Mouse (Mus musculus) layer of hippocampus, adult 2 months (tissue): ENCODE results near the gene Xbp1. TPM values are rescaled to one million over a fixed set of nuclear protein-coding genes. Genes with fewer than 3 reads are reported as not detected.
"Not testable (repeated sequence)": the region's sequence is repeated elsewhere in the genome, so short reads cannot be mapped to it uniquely, and the experiment has no call there.

Source experiments
- DNase-seq, 2 experiments: peaks; one replicate each; pipeline ENCODE4 v3.0.0; 2022; ENCODE audit warnings: low spot score in 2 of 2
- H3K27ac ChIP-seq: fragments of 200-600 bp; 2 replicates; pipeline ENCODE4 v1.8.1; 2022
- H3K4me3 ChIP-seq: fragments of 200-600 bp; 2 replicates; pipeline ENCODE4 v1.8.1; 2022; ENCODE audit warnings: mild to moderate bottlenecking
- CTCF ChIP-seq: fragments of 200-600 bp; conservative IDR thresholded peaks from 2 replicates; pipeline ENCODE4 v1.8.1; 2022; ENCODE audit warnings: antibody characterized with exemption, mild to moderate bottlenecking, moderate library complexity
- total RNA-seq, 2 experiments: library from RNA; stranded (reverse); gene quantifications; 2 replicates each; pipeline ENCODE4 v1.2.3; 2021

Gene Xbp1
- total RNA-seq, 2 experiments from 2014 or later = 87.6 to 94.5 TPM

GRCm38 (mm10) chr11:5525418-5525817 lies 5.0 kb downstream of the Xbp1 start:
- TF ChIP-seq CTCF = no peak
- Histone ChIP-seq H3K4me3 (no peak overlapping the region), H3K27ac (no peak overlapping the region)
- DNase-seq = no peak

- H3K27ac ChIP-seq = no peak overlapping the region
- no peak for DNase-seq
- H3K4me3 ChIP-seq = no peak overlapping the region
- no peak for TF ChIP-seq CTCF
Measured at GRCm38 (mm10) chr11:5526573-5527439, 6.3 kb downstream of the Xbp1 start.

GRCm38 (mm10) chr11:5527865-5528523 lies 7.5 kb downstream of the Xbp1 start:
- no peak for DNase-seq
- TF ChIP-seq CTCF = no peak
- H3K27ac ChIP-seq = no peak overlapping the region
- H3K4me3 ChIP-seq = no peak overlapping the region

- TF ChIP-seq CTCF = no peak
- no peak for DNase-seq
- H3K27ac ChIP-seq = no peak overlapping the region
- no peak overlapping the region for H3K4me3 ChIP-seq
Measured at GRCm38 (mm10) chr11:5528841-5529240, 8.4 kb downstream of the Xbp1 start.

- DNase-seq = no peak
- no peak overlapping the region for H3K27ac ChIP-seq
- no peak for TF ChIP-seq CTCF
- no peak overlapping the region for H3K4me3 ChIP-seq
Measured at GRCm38 (mm10) chr11:5530172-5530571, 9.7 kb downstream of the Xbp1 start.

GRCm38 (mm10) chr11:5530717-5531116 lies 10.3 kb downstream of the Xbp1 start:
- DNase-seq = no peak
- no peak for TF ChIP-seq CTCF
- H3K27ac ChIP-seq = no peak overlapping the region
- H3K4me3 ChIP-seq = no peak overlapping the region

- no peak for DNase-seq
- no peak overlapping the region for H3K4me3 ChIP-seq
- no peak overlapping the region for H3K27ac ChIP-seq
- peak; percentile 49 for TF ChIP-seq CTCF
Measured at GRCm38 (mm10) chr11:5533108-5533507, 12.6 kb downstream of the Xbp1 start.

GRCm38 (mm10) chr11:5537454-5537853 lies 17.0 kb downstream of the Xbp1 start:
- 0 out of 2 replicates have a peak, but pooled peaks have one; percentile 5 for TF ChIP-seq CTCF
- H3K27ac ChIP-seq, DNase-seq, H3K4me3 ChIP-seq: not testable (repeated sequence)

- H3K4me3 ChIP-seq = no peak overlapping the region; the same call in 1 of the 2 replicates
- no peak for TF ChIP-seq CTCF
- no peak for DNase-seq
- H3K27ac ChIP-seq = no peak overlapping the region
Measured at GRCm38 (mm10) chr11:5540331-5540730, 19.9 kb downstream of the Xbp1 start.

- H3K27ac ChIP-seq = peak overlapping the region; percentile 94
- DNase-seq = no peak
- TF ChIP-seq CTCF = no peak
Measured at GRCm38 (mm10) chr11:5541230-5541798, 20.9 kb downstream of the Xbp1 start.

GRCm38 (mm10) chr11:5541799-5542481 lies 21.5 kb downstream of the Xbp1 start, which contains the start of gene Ccdc117:
Gene Ccdc117, minus strand, starts transcription at chr11:5542187.
- TF ChIP-seq CTCF = peak; percentile 37; the same call in 1 of the 2 replicates
- H3K4me3 ChIP-seq = peak within 1 kb of the TSS; percentile 90
- peak within 1 kb of the TSS; percentile 94 for H3K27ac ChIP-seq
- peak; percentile 85 to 92 for DNase-seq

More at GRCm38 (mm10) chr11:5541230-5541798, 20.9 kb downstream of the Xbp1 start:
- peak overlapping the region; percentile 90 for H3K4me3 ChIP-seq

GRCm38 (mm10) chr11:5542482-5543185 lies 22.2 kb downstream of the Xbp1 start:
- peak overlapping the region; percentile 90 for H3K4me3 ChIP-seq
- no peak for DNase-seq
- TF ChIP-seq CTCF = no peak
- peak overlapping the region; percentile 94; the same call in 1 of the 2 replicates for H3K27ac ChIP-seq
